Mouse (Mus musculus) E14TG2a.4 (cell line): Measurements from ENCODE around the gene Xirp1.

Source experiments
- CTCF ChIP-seq: conservative IDR thresholded peaks from 2 replicates; pipeline ENCODE4 v1.5.1; 2014; ENCODE audit warnings: low read length
- NANOG ChIP-seq: IDR thresholded peaks from 2 replicates; pipeline ENCODE4 v1.6.1; 2014; ENCODE audit warnings: borderline replicate concordance, low read length, mixed read lengths
- POU5F1 ChIP-seq: IDR thresholded peaks from 2 replicates; pipeline ENCODE4 v1.6.1; 2014; ENCODE audit warnings: low read length, borderline replicate concordance

DNA sequence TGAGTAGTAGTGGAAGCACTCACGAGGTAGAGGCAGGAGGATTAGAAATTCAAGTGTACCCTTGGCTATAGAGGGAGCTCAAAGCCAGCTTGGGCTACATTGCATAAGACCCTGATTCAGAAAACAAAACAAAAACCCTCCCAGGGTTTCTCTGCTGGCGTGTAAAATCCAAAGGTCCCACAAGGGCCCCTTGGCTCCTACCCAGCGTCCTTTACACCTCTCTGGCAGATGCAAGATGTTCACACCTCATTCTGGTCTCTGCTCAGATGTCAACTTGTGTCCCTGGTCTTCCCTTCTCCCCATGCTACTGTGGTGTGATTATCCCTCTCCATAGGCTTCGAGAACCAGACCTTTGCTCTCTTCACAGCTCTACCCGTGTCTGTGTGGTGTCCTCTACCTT is 22.6 kb downstream of the Xirp1 start:
- TF ChIP-seq CTCF (no peak), NANOG (no peak), POU5F1 (no peak)
